Mouse (Mus musculus): ENCODE measurements around the gene Nup107. TPM values are rescaled to one million over a fixed set of nuclear protein-coding genes. Genes with fewer than 3 reads are reported as not detected.

The Nup107 gene
- total and polyA plus RNA-seq, 3 experiments = 47.7 to 97.0 (median 82.0) TPM

GRCm38 (mm10) chr10:117777501-117778327 is 14.8 kb downstream of the Nup107 start:
- H3K9me3 ChIP-seq (replicated peaks; ENCODE audit: low read length) = no peaks in the 10 kb centered on the region
- in situ Hi-C loops (cut with MboI; ENCODE audit: low pct_ligation_motif_present, low pct_unique_long_range_greater_than_20kb, low sequenced_read_pairs) (no loop called here), dilution Hi-C loops (cut with MboI; ENCODE audit: extremely low pct_ligation_motif_present, extremely low pct_unique_long_range_greater_than_20kb, low sequenced_read_pairs) (no loop called here)
- peaks cover 5 to 18% of the 10 kb centered on the region in 2 experiments; a peak in 1 of 4 replicates for H3K4me1 ChIP-seq (ENCODE audit: control insufficient read depth in 1 of 2, insufficient read depth in 2 of 2)
- no peaks in the 10 kb centered on the region for H3K27me3 ChIP-seq (replicated peaks)
- H3K4me2 ChIP-seq (ENCODE audit: insufficient read depth, low read depth, poor library complexity, severe bottlenecking) = no peak overlapping the region
- no peak overlapping the region for H3K27ac ChIP-seq (ENCODE audit: insufficient read depth, low read depth)
- no peaks in the 10 kb centered on the region for H3K79me2 ChIP-seq (replicated peaks; ENCODE audit: control insufficient read depth, extremely low read depth, insufficient read depth, poor library complexity, severe bottlenecking)
- H3K9ac ChIP-seq (ENCODE audit: insufficient read depth, low read depth) = no peak overlapping the region
- no peak for DNase-seq (ENCODE audit: extremely low read depth)
- H3K36me3 ChIP-seq (replicated peaks in 1 of 2; ENCODE audit: control insufficient read depth in 1 of 2, insufficient read depth in 1 of 2, low read length in 1 of 2) = peaks cover 66 to 93% of the 10 kb centered on the region in 2 experiments
- no peak for TF ChIP-seq JUND (conservative IDR thresholded peaks at IDR 0.05; ENCODE audit: low read depth, low read length)
- TF ChIP-seq CHD1 (IDR thresholded peaks at IDR 0.05; ENCODE audit: low read depth, low read length) = no peak
- no peak for TF ChIP-seq ZMIZ1 (IDR thresholded peaks at IDR 0.05; ENCODE audit: low read depth, low read length)
- TF ChIP-seq TBP (conservative IDR thresholded peaks at IDR 0.05; ENCODE audit: low read depth, low read length) = no peak
- no peak for TF ChIP-seq RCOR1 (conservative IDR thresholded peaks at IDR 0.05; ENCODE audit: low read depth, low read length)
- no peak for TF ChIP-seq PAX5 (IDR thresholded peaks at IDR 0.05; ENCODE audit: low read length)
- TF ChIP-seq MAZ (IDR thresholded peaks at IDR 0.05; ENCODE audit: low read depth, low read length) = no peak
- no peak for TF ChIP-seq MXI1 (IDR thresholded peaks at IDR 0.05; ENCODE audit: low read depth, low read length)
- no peak for TF ChIP-seq JUN (IDR thresholded peaks at IDR 0.05; ENCODE audit: insufficient read depth, low read depth, low read length)
- no peak for TF ChIP-seq POLR2A (IDR thresholded peaks at IDR 0.05; ENCODE audit: low read depth, low read length)
- no peak for TF ChIP-seq ZNF384 (IDR thresholded peaks at IDR 0.05; ENCODE audit: low read depth, low read length)
- TF ChIP-seq CTCF (conservative IDR thresholded peaks at IDR 0.05 in 1 of 2, IDR thresholded peaks at IDR 0.05 in 1 of 2; ENCODE audit: low read depth in 2 of 2, low read length in 2 of 2) = no peak
- TF ChIP-seq SIN3A (IDR thresholded peaks at IDR 0.05; ENCODE audit: low read length) = no peak
- no peak for TF ChIP-seq E2F4 (IDR thresholded peaks at IDR 0.05; ENCODE audit: insufficient replicate concordance, low read depth, low read length)
- no peak for TF ChIP-seq ETS1 (conservative IDR thresholded peaks at IDR 0.05; ENCODE audit: low read depth, low read length)
- TF ChIP-seq USF1 (IDR thresholded peaks at IDR 0.05; ENCODE audit: low read depth, low read length) = no peak
- TF ChIP-seq TCF12 (IDR thresholded peaks at IDR 0.05; ENCODE audit: low read depth, low read length) = no peak
- TF ChIP-seq ZKSCAN1 (IDR thresholded peaks at IDR 0.05; ENCODE audit: borderline replicate concordance, low read depth, low read length) = no peak
- no peak overlapping the region for H3K4me3 ChIP-seq (replicated peaks in 1 of 3; ENCODE audit: low read depth in 2 of 3, low read length in 2 of 3, poor library complexity in 1 of 3)

DNA sequence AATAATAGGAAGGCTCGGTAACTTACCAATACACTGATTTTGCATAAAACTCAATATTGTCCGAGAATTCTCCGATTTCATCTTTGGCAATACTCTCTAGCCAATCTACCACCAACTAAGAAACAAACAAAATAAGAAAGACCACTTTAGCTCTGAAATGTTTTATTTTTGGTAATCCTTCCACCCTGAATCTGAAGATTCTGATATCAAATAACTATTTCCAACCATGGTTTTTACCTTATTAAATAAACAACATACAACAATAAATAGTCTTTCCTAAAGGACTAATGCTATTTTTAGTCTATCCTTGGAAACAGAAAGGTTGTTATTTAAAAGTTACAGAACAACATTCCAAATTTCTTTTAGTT is 15.4 kb downstream of the Nup107 start:
- H3K9me3 ChIP-seq (replicated peaks; ENCODE audit: low read length) = no peaks in the 10 kb centered on the region
- no peak overlapping the region for H3K9ac ChIP-seq (ENCODE audit: insufficient read depth, low read depth)
- no peak for DNase-seq (ENCODE audit: extremely low read depth)
- H3K4me3 ChIP-seq (replicated peaks in 1 of 3; ENCODE audit: low read depth in 2 of 3, low read length in 2 of 3, poor library complexity in 1 of 3) = no peak overlapping the region
- peaks cover 5 to 18% of the 10 kb centered on the region in 2 experiments; a peak in 1 of 4 replicates for H3K4me1 ChIP-seq (ENCODE audit: control insufficient read depth in 1 of 2, insufficient read depth in 2 of 2)
- peaks cover 66 to 93% of the 10 kb centered on the region in 2 experiments for H3K36me3 ChIP-seq (replicated peaks in 1 of 2; ENCODE audit: control insufficient read depth in 1 of 2, insufficient read depth in 1 of 2, low read length in 1 of 2)
- in situ Hi-C loops (cut with MboI; ENCODE audit: low pct_ligation_motif_present, low pct_unique_long_range_greater_than_20kb, low sequenced_read_pairs) (no loop called here), dilution Hi-C loops (cut with MboI; ENCODE audit: extremely low pct_ligation_motif_present, extremely low pct_unique_long_range_greater_than_20kb, low sequenced_read_pairs) (no loop called here)
- TF ChIP-seq SIN3A (IDR thresholded peaks at IDR 0.05; ENCODE audit: low read length) (no peak), E2F4 (IDR thresholded peaks at IDR 0.05; ENCODE audit: insufficient replicate concordance, low read depth, low read length) (no peak), CTCF (conservative IDR thresholded peaks at IDR 0.05 in 1 of 2, IDR thresholded peaks at IDR 0.05 in 1 of 2; ENCODE audit: low read depth in 2 of 2, low read length in 2 of 2) (no peak), PAX5 (IDR thresholded peaks at IDR 0.05; ENCODE audit: low read length) (no peak), POLR2A (IDR thresholded peaks at IDR 0.05; ENCODE audit: low read depth, low read length) (no peak), GABPA (IDR thresholded peaks at IDR 0.05; ENCODE audit: insufficient replicate concordance, low read depth, low read length) (no peak), NELFE (IDR thresholded peaks at IDR 0.05; ENCODE audit: low read depth, low read length) (no peak), ZMIZ1 (IDR thresholded peaks at IDR 0.05; ENCODE audit: low read depth, low read length) (no peak), USF1 (IDR thresholded peaks at IDR 0.05; ENCODE audit: low read depth, low read length) (no peak), NRF1 (IDR thresholded peaks at IDR 0.05; ENCODE audit: low read depth, low read length) (no peak), UBTF (IDR thresholded peaks at IDR 0.05; ENCODE audit: low read depth, low read length) (no peak), MAX (IDR thresholded peaks at IDR 0.05; ENCODE audit: low read length) (no peak)
- no peak overlapping the region for H3K4me2 ChIP-seq (ENCODE audit: insufficient read depth, low read depth, poor library complexity, severe bottlenecking)
- H3K27me3 ChIP-seq (replicated peaks) = no peaks in the 10 kb centered on the region
- H3K79me2 ChIP-seq (replicated peaks; ENCODE audit: control insufficient read depth, extremely low read depth, insufficient read depth, poor library complexity, severe bottlenecking) = no peaks in the 10 kb centered on the region
- H3K27ac ChIP-seq (ENCODE audit: insufficient read depth, low read depth) = no peak overlapping the region

Measured in CH12.LX (cell line).